Mouse (Mus musculus) thymus, postnatal 4 days (tissue): ENCODE data around the gene Atraid.
A peak's percentile ranks its signal among the peaks of the same experiment; 100 is the strongest.

Experiments used
- DNase-seq: peaks from one replicate; pipeline ENCODE4 v3.0.0; 2021

Gene Atraid

DNA sequence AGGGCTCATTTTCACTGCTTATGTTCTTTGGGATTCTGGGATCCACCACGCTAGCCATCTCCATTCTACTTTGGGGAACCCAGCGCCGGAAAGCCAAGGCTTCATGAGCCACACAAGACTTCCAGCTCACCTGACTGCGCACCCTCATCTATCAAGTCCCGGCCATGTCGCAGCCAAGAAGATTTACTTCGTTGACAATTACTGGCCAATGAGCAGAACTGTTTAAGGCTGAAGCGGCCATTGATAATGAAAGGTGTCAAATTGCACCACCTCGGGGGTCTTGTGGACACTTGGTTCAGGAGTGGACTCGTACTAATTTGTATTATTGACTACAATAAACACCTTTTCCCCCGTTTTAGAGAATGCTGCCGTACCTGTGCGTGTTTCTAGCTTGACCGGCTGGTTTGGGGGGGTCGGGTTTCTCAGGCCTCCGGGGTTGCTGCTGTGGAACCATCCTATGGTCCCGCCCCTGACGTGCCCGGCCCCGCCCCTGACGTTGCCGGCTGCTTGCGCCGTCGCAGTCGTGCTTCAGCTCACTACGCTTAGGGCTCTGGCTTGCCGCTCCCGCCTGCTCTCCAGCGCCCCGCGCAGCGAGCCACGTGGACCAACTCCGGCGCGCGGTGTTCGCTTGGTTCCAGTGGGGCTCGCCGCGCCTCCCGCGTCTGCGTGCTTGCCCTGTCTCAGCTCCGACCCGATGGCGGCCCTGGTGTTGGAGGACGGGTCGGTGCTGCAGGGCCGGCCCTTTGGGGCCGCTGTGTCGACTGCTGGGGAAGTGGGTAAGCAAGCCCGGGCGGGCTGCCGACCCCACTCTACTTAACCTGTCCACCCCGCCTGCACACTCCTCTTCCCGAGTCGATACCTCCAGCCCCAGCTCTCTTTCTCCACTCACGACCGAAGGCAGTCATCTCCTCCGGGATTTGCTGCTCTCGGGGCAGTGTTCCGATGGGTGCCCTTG, 6.4 kb downstream of the Atraid start, which contains the start of gene Cad:
Gene Cad (plus strand): TSS at position 520 of the 955 bp plus-strand sequence.
- peak; percentile 98 for DNase-seq

DNA sequence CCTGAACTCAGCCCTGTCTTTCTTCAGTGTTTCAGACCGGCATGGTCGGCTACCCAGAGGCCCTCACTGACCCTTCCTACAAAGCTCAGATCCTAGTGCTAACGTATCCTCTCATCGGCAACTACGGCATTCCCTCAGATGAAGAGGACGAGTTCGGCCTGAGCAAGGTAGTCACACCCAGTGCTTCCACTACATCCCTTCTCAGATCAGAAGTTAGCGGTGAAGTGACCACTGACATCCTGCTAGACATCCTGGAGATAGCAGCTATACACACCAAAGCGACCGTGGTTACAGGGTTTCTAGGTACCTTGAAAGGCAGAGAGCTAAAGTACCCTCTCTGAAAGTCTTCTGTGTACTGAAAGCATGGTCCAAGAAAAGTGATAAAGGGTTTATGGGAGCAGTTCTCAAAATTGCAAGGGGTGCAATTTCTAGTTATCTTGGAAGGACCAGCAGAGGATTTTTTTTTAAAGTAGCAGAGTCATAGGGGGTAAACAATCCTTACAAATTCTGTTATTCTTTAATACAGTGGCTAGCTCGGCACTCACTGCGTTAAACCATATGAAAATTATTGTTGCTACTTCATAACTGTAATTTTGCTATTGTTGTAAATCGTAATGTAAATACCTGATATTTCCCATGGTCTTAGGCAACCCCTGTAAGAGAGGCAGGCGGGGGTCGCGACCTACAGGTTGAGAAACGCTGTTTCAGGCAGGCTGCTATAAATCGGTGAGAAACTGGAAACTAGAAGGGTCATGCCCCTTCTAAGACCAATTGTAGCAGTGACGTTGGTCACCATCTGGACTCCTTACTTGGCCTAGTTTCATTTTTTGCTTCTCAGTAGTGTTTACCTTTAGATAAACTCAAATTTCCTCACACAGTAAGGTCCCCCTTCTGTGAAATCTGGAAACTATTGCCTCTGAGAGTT, 7.4 kb downstream of the Atraid start:
- no peak for DNase-seq

DNA sequence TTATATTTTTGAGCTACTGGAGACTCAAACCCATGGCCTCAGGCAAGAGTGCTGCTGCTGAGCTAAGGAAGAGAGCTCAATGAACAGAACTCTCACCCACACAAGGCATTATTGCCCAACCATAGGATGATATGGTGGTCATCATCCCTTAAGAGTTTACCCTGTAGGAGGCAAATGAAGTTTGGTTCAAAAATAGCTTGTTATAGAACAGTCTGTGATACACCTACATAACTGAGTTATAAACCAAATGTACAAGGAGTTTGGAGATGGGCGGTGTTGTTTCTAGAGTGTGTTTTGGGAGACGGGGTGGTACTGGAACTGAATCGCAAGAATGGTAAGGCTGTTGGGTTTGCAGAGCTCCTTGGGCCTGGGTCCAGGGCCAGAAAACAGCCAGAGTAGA, 21.7 kb downstream of the Atraid start:
- DNase-seq, result no peak

DNA sequence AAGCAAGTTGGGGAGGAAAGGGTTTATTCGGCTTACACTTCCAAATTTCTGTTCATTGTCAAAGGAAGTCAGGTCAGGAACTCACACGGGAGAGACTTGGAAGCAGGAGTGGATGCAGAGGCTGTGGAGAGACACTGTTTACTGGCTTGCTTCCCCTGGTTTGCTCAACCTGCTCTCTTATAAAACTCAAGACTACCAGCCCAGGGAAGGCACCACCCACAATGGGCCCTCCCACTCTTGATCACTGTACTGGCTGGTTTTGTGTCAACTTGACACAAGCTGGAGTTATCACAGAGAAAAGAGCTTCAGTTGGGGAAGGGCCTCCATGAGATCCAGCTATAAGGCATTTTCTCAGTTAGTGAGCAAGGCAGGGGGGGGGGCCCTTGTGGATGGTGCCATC, 22.9 kb downstream of the Atraid start:
- DNase-seq, result no peak

DNA sequence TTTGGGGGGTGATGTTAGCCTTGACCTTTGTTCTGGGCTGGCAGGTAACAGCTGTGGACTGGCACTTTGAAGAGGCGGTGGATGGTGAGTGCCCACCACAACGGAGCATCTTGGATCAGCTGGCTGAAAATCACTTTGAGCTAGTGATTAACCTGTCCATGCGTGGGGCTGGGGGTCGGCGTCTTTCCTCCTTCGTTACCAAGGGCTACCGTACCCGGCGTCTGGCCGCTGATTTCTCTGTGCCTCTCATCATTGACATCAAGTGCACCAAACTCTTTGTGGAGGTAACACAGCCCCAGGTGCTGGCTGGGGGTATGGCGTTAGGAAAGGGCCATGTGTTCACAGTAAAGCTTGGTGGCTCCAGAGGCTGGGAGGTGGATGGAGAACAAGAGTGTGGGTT, 23.7 kb downstream of the Atraid start:
- no peak for DNase-seq

DNA sequence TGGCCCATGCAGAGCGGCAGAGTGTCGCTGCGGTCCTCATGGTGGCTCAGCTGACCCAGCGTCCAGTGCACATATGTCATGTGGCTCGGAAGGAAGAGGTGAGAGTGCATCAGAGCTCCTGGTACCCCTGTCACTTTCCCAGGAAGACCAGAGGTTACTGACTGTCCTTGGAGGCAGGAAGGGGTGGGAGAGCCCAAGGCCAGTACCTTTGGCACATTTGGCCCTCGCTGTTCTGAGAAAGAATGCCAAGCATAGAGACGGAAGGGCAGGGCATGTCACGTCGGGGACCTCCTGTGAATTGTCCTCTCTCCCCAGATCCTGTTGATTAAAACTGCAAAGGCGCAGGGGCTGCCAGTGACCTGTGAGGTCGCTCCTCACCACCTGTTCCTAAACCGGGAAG, 25.1 kb downstream of the Atraid start:
- DNase-seq, result no peak

DNA sequence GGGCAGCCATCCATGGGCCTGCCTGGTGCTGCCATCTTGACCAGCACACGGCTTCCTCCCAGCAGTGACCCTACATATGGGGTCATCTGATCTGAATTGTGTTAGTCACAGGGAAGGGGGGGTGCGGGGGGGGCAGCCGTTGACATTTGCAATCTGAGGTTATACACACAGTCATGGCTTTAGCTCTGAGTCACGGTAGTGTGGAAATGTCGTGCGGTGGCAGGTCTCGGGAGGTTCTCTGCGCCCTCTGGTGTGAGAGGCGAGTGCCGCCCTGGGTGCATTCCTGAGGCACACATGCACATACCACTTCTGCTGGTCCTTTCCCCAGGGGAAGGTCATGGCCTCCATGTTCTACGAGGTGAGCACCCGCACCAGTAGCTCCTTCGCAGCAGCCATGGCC, 28.2 kb downstream of the Atraid start:
- no peak for DNase-seq

DNA sequence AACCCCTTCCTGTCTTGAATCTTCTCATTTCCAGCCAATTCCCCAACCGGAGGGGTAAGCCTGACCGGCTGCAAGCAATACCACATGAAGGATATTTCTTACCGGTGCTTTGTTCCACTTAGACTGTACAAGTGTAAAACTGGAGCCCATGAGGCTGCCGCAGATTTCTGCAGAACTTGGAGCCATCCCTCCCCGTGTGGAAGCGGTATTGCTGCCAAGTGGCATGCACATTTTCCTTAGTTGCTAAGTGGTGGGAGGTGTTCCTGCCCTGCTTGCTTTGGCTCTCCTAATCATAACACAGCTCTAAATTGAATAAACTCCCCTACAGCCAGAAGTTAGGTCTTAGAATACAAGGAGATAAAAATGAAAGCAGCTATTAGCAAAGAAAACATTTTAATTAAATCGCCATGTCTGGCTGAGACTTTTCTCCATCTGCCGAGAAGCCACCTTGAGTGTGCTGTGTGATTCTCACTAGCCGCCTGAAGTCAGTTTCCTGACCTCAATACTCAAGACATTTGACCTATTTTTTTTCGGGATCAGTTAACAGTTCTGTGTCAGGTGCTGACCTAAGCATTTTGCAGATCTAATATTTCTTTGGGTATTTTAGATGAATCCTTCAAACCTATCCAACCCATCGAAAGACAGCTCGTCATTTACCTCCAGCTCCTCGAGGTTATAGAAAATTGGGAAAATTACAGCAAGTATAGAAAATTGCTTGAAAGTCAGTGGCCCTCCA, 32.1 kb downstream of the Atraid start:
- no peak for DNase-seq

DNA sequence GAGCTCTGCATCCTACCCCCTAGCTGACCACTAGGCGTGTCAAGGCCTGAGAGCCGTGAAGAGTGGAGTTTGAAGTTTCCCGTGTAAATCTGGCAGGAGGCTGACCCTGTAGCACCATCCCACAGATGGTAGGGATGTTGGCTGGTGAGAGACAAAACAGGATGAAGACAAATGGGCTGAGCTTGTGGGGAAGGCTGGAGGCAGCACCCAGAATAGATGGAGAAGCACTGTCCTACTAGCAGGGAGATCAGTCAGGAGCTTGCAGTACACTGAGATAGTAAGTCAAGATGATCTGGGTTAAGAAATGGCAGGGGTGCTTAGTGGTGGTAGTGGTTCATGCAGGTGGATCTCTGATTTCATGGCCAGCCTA, 32.7 kb downstream of the Atraid start:
- no peak for DNase-seq

DNA sequence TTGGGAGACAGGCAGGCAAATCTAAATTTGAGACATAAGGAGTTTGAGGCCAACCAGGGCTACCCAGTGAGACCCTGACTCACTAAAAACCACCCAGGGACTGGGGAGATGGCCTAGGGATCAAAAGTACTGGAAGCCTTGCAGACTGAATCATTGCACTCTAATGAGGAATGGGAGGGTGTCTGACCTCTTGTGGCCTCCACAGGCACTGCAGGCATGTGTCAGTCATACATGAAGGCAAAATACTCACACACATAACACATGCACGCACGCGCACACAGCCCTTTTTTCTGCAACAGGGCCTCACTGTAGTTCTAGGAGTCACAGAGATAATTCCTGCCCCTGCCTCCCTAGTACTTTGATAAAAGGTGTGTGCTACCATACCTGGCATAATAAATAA, 33.3 kb downstream of the Atraid start:
- peak; percentile 80 for DNase-seq

DNA sequence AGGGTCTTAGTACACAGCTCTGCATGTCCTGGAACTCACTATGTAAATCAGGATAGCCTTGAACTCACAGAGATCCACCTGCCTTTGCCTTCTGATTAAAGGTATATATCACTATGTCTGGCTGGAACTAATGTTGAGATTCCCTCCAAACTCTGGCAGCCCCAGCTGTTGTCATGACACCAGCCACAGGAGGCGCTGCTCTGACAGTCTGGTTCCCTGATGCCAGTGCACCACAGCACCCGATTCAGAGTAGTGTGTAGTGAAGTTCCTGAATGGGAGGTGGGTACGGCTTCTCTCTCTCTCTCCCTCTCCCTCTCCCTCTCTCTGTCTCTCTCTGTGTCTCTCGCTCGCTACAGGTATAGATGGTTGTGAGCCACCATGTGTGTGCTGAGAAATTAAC, 34.2 kb downstream of the Atraid start:
- DNase-seq, result peak; percentile 90

DNA sequence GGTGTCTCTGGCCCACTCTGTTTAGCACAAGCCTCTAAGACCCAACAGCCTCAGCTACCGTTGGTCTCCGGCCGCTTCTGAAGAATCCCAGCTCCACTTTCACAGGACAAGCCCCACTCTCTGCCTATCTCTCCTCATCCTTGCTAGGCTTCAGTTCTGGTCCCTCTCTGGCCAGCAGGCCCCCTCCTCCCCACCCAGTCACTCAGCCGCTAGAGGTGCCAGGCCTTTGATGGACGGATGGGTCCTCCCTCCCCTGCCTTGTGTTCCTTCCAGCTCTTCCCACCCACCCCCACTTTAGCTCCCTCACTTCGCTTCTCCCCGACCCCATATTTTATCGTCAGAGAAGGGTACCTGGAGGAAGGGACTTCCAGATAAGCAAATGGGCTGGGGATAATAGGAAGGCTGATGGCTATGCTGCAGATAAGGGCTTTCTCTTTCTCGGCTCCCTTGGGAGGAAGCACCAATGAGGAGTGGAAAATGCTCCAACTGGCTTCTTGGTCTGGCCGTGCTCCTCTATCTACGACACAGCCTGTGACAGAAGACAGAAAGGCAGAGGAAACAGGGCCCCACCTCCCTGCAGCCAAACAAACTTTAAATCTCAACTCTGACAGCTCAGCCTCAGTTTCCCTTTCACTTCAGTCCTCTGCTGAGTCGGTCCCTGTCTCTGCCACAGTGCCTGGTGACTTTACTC, 35.0 kb downstream of the Atraid start:
- no peak for DNase-seq

DNA sequence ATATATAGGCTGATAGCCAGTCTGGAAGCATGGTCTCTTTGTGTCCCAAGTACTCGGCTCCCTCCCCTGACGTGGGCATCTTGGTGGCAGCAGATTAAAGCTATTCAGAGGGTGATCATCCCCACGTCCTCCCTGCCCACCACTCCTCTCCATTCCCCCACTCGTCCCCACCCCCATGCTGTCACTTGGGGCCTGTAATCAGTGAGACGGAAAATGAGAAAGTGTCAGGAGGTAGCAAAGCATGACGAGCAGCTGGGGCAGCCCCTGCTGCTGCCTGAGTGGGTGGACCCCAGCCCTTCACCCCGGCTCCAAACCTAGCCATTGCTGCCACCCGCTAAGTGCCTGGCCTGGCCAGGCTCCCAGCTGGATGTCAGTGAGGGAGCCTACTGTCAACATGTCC, 35.8 kb downstream of the Atraid start:
- no peak for DNase-seq

DNA sequence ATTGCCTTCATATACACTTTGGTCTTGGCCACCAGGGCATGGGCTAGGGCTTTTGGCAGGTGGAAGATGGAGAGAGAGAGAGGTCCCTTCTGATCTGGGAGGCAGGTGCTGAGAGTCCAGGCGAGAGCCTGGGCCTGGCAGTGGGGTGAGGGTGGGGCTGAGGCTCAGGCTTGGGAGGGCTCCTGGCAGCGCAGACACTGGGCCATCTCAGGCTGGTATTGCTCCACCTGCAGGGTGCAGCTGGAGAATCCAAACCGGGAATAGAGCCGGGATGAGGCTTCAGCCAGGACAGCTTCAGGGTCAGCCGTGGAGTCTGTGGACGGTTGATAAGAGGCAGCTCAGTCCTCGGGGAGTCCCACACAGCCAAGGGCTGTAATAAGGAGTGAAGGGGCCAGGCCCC, 38.5 kb downstream of the Atraid start:
- no peak for DNase-seq

DNA sequence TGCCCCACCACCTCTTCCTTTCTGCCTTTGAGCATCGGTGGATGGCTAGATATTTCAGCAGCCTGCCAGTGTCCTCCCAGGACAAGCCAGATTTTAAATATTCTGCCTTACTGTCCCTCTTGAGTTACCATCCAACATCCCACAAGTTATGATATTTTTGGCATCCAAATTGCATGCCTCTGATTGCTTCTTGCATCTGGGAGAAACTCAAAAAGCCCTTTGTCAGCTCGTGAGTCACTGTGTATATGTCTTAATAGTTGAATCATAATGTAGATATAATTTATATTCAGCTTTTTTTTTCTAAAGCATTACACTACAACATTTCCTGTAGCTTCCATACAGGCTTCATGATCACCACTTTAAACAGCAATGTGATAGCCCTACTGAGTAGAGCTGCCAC, 39.0 kb downstream of the Atraid start:
- no peak for DNase-seq

DNA sequence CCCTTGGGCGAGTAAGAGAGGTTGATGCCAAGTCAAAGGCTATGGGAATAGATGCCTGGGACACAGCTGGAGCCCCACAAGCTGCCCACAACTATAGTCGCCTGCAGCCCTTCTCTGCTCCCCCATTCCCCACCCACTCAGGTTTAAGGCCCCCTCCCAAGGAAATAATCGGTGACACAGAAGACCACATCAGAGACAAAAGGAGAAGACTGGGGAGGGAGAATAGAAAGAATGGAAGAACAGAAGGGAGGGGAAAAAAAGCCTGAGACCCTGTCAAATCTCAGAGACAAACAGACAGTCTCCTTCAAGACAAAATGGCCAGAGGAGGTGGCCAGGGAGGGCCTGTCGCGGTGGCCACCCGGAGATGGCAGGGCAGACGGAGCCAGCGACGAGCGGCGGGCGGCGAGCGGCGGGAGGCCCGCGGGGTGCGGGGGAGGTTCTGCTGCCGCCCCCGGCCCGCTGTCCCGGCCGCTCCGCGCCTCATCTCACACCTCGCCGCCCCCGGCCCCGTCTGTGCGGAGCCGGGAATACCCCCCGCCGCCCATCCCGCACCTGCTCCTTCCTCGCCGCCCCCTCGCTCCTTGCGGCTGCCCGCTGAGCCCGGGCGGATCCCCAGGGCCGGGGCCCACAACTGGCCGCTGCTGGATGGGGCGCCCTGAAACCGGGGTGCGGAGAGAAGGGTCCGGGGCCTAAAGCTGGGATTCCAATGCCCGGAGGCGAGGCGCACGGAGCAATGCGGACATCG, 44.3 kb downstream of the Atraid start:
- no peak for DNase-seq

DNA sequence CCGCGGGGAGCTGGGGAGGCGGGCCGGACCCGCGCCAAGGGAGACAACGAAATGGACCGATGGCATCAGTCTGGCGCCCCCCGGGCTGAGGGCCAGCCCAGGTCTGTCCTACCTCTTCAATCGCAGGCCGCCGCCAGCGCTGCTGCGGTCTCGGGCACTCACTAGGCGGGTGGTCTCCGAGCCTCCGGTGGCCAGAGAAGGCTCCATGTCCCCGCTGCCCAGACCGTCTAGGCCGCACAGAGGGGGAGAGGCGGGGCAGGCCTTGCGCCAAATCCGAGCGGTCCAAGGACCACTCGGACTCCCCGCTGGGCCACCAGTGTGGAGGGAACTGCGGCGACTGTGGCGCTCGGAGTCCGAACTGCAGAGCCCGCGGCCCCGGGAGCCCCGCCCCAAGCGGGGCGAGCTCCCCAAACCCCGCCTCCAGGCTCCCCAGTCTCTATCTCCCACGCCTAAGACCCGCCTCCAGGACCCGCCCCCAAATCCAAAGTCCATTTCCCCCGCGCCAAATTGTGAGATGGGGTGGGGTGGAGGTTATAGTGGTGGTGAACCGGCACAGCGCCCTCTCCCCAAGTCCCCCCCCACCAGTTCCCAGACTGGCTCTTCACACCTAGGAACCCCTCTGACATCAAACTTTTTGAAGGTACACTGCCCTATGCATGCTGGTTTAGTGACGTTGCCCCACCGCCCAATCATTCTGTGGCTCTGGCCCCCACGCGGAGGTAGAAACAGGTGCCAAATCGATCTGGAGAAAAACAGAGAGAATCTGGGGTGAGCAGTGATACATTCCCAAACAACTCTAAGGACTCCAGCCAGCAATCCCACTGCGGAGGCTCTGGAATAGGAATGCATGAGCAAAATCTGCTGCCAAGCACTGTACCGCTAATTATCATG, 45.3 kb downstream of the Atraid start:
- DNase-seq, result peak; percentile 73

DNA sequence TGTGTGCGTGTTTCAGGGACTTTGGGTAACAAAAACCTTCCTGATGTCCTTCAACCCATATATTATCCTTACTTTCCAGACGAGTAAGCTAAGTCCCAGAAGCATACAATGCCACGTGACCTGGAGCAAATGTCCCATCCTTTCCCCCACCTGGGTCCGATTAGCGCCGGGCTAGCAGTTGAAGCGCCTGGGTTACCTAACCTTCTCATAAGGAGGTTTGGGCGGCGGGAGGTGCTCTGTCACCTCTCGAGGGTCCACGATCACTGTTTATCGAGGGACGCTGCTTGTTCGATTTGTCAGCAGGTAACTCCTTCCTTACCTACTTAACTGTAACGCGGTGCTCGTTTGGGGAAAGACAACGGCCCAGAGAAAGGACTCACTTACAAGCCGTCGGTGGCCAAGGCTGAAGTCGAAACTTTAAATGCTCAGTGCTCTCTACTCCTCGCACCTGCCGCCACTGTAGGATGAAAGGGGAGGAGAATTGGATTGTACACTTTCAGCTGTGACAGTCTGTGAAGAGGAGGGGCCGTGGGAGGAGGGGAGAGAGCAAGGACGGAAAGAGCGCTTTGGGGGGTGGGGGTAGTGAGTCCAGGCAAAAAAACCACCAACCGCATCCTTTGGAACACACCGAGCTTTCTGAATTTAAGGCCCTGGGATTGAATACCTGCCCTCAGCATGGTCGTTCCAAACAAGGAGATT, 46.1 kb downstream of the Atraid start:
- DNase-seq, result peak; percentile 50

DNA sequence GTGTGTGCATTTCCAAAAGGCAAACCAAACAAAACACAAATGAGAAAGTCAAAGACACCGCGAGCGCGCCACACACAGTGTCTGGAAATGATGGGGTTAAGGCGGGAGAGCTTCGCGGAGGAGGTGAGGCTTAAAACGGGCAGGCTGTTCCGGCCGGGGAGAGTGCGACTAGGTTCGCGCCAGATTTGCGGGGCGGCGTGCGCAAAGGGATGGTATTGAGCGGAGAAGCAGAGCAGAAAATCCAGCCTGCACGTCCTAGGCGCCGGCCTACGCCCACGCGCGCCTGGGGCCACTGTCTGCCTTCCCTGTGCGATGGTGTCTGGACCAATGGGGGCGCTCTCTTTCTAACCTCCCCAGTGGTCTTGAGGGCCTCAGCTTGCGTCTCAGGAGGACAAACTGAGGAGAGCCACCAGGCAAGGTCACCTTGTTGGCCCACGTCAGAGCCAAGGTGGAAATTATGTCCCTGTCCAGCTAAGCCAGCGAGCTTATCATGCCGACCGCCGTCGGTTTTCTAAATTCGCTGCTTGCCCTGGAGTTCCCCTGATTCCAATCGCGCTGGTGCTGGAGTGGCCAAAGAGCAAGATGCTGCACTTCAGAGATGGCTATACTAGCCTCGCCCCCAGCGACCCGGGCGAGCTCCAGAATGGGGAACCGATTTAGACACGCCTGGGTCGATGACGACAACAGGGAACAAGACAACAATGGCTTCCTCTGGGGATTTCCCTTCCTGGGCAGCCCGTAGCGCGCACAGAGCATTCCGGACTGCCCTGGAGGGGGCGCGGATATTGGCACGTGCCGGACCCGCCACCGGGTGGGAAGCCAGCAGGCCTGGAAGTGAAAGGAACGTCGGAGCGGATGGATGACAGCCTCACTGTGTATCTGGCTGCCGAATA, 46.9 kb downstream of the Atraid start:
- DNase-seq, result peak; percentile 61
